Mouse (Mus musculus): ENCODE data around the gene Dusp14. TPM values are rescaled to one million over a fixed set of nuclear protein-coding genes. Genes with fewer than 3 reads are reported as not detected.

Dusp14 gene
- 15.7 and 17.7 TPM in 2 replicates for polyA plus RNA-seq (2014; fragmentation: Nextera tagmentation; extraction: Ambion mirVana)

GRCm38 (mm10) chr11:84069034-84069370, at the start of gene Dusp14:
Dusp14 (minus strand) TSS chr11:84069261.
- TF ChIP-seq CTCF (IDR thresholded peaks at IDR 0.05; ENCODE audit: low read depth), result no peak
- peak within 1 kb of the TSS; percentile 67 for H3K4me3 ChIP-seq (ENCODE audit: low read depth, low read length)
- H3K4me2 ChIP-seq, result peak within 1 kb of the TSS; percentile 88
- 10% methylated on average over 11 of the region's 11 CpGs for WGBS
- H3K9me3 ChIP-seq (ENCODE audit: low read depth, low read length), result no peaks in the 10 kb centered on the region
- no peak for ATAC-seq (ENCODE audit: insufficient read depth)
- no peaks in the 10 kb centered on the region for H3K36me3 ChIP-seq (ENCODE audit: insufficient read depth)
- peaks cover 27% of the 10 kb centered on the region for H3K27me3 ChIP-seq (ENCODE audit: insufficient read depth, low read length)
- 0 out of 2 replicates have a peak, but pooled peaks cover 14% of the 10 kb centered on the region for H3K4me1 ChIP-seq (ENCODE audit: insufficient read depth)
- peak within 1 kb of the TSS; percentile 71 for H3K9ac ChIP-seq
- DNase-seq, result peak; percentile 26
- peak within 1 kb of the TSS; percentile 48; the same call in 1 of the 2 replicates for H3K27ac ChIP-seq (ENCODE audit: low read depth)

GRCm38 (mm10) chr11:84117431-84117830, 48.4 kb upstream of the Dusp14 start:
- peaks cover 75% of the 10 kb centered on the region for H3K36me3 ChIP-seq (ENCODE audit: insufficient read depth)
- ATAC-seq (ENCODE audit: insufficient read depth), result no peak
- no peak overlapping the region for H3K27ac ChIP-seq (ENCODE audit: low read depth)
- H3K4me2 ChIP-seq, result no peak overlapping the region
- no peak for TF ChIP-seq CTCF (IDR thresholded peaks at IDR 0.05; ENCODE audit: low read depth)
- WGBS, result 85% methylated on average over 4 of the region's 4 CpGs
- H3K27me3 ChIP-seq (ENCODE audit: insufficient read depth, low read length), result no peaks in the 10 kb centered on the region
- no peak overlapping the region for H3K4me3 ChIP-seq (ENCODE audit: low read depth, low read length)
- H3K9ac ChIP-seq, result no peak overlapping the region
- H3K9me3 ChIP-seq (ENCODE audit: low read depth, low read length), result no peaks in the 10 kb centered on the region
- H3K4me1 ChIP-seq (ENCODE audit: insufficient read depth), result no peaks in the 10 kb centered on the region
- no peak for DNase-seq

GRCm38 (mm10) chr11:84116221-84116620, 47.2 kb upstream of the Dusp14 start:
- no peaks in the 10 kb centered on the region for H3K27me3 ChIP-seq (ENCODE audit: insufficient read depth, low read length)
- ATAC-seq (ENCODE audit: insufficient read depth) (no peak), DNase-seq (no peak)
- H3K36me3 ChIP-seq (ENCODE audit: insufficient read depth), result peaks cover 66% of the 10 kb centered on the region
- no peak overlapping the region for H3K27ac ChIP-seq (ENCODE audit: low read depth)
- no peak overlapping the region for H3K9ac ChIP-seq
- H3K4me2 ChIP-seq, result no peak overlapping the region
- whole genome bisulfite sequencing, result 66% methylated on average over 2 of the region's 2 CpGs
- H3K4me3 ChIP-seq (ENCODE audit: low read depth, low read length), result no peak overlapping the region
- H3K9me3 ChIP-seq (ENCODE audit: low read depth, low read length), result no peaks in the 10 kb centered on the region
- no peaks in the 10 kb centered on the region for H3K4me1 ChIP-seq (ENCODE audit: insufficient read depth)
- TF ChIP-seq CTCF (IDR thresholded peaks at IDR 0.05; ENCODE audit: low read depth), result peak; percentile 21; the same call in 1 of the 2 replicates

GRCm38 (mm10) chr11:84115646-84116045, 46.6 kb upstream of the Dusp14 start:
- Histone ChIP-seq H3K27me3 (ENCODE audit: insufficient read depth, low read length) (no peaks in the 10 kb centered on the region), H3K27ac (ENCODE audit: low read depth) (no peak overlapping the region), H3K4me1 (ENCODE audit: insufficient read depth) (no peaks in the 10 kb centered on the region), H3K36me3 (ENCODE audit: insufficient read depth) (peaks cover 61% of the 10 kb centered on the region), H3K9me3 (ENCODE audit: low read depth, low read length) (no peaks in the 10 kb centered on the region), H3K9ac (no peak overlapping the region), H3K4me2 (no peak overlapping the region), H3K4me3 (ENCODE audit: low read depth, low read length) (no peak overlapping the region)
- 77% methylated on average over 9 of the region's 9 CpGs for WGBS
- no peak for ATAC-seq (ENCODE audit: insufficient read depth)
- TF ChIP-seq CTCF (IDR thresholded peaks at IDR 0.05; ENCODE audit: low read depth), result no peak
- DNase-seq, result no peak

- no peaks in the 10 kb centered on the region for H3K9me3 ChIP-seq (ENCODE audit: low read depth, low read length)
- no peaks in the 10 kb centered on the region for H3K4me1 ChIP-seq (ENCODE audit: insufficient read depth)
- 87% methylated on average over 5 of the region's 5 CpGs for WGBS
- no peak overlapping the region for H3K9ac ChIP-seq
- H3K4me3 ChIP-seq (ENCODE audit: low read depth, low read length), result no peak overlapping the region
- H3K27me3 ChIP-seq (ENCODE audit: insufficient read depth, low read length), result no peaks in the 10 kb centered on the region
- no peak overlapping the region for H3K4me2 ChIP-seq
- no peak for TF ChIP-seq CTCF (IDR thresholded peaks at IDR 0.05; ENCODE audit: low read depth)
- DNase-seq, result no peak
- ATAC-seq (ENCODE audit: insufficient read depth), result no peak
- peaks cover 61% of the 10 kb centered on the region for H3K36me3 ChIP-seq (ENCODE audit: insufficient read depth)
- H3K27ac ChIP-seq (ENCODE audit: low read depth), result no peak overlapping the region
These were observed 44.6 kb upstream of the Dusp14 start for GRCm38 (mm10) chr11:84113623-84114022.

- H3K4me3 ChIP-seq (ENCODE audit: low read depth, low read length), result no peak overlapping the region
- H3K27ac ChIP-seq (ENCODE audit: low read depth), result no peak overlapping the region
- TF ChIP-seq CTCF (IDR thresholded peaks at IDR 0.05; ENCODE audit: low read depth), result no peak
- H3K27me3 ChIP-seq (ENCODE audit: insufficient read depth, low read length), result no peaks in the 10 kb centered on the region
- no peak for ATAC-seq (ENCODE audit: insufficient read depth)
- peaks cover 83% of the 10 kb centered on the region for H3K36me3 ChIP-seq (ENCODE audit: insufficient read depth)
- no peak overlapping the region for H3K9ac ChIP-seq
- DNase-seq, result no peak
- 64% methylated on average over 2 of the region's 2 CpGs for WGBS
- H3K4me2 ChIP-seq, result no peak overlapping the region
- no peaks in the 10 kb centered on the region for H3K9me3 ChIP-seq (ENCODE audit: low read depth, low read length)
- no peaks in the 10 kb centered on the region for H3K4me1 ChIP-seq (ENCODE audit: insufficient read depth)
These were observed 38.1 kb upstream of the Dusp14 start for GRCm38 (mm10) chr11:84107137-84107536.

- Histone ChIP-seq H3K36me3 (ENCODE audit: insufficient read depth) (peaks cover 85% of the 10 kb centered on the region), H3K27ac (ENCODE audit: low read depth) (no peak overlapping the region), H3K9me3 (ENCODE audit: low read depth, low read length) (no peaks in the 10 kb centered on the region), H3K27me3 (ENCODE audit: insufficient read depth, low read length) (no peaks in the 10 kb centered on the region), H3K4me2 (no peak overlapping the region), H3K4me1 (ENCODE audit: insufficient read depth) (no peaks in the 10 kb centered on the region), H3K9ac (no peak overlapping the region), H3K4me3 (ENCODE audit: low read depth, low read length) (no peak overlapping the region)
- 95% methylated on average over 6 of the region's 6 CpGs for WGBS
- ATAC-seq (ENCODE audit: insufficient read depth) (no peak), DNase-seq (no peak)
- no peak for TF ChIP-seq CTCF (IDR thresholded peaks at IDR 0.05; ENCODE audit: low read depth)
These were observed 35.0 kb upstream of the Dusp14 start for GRCm38 (mm10) chr11:84104036-84104435.

- DNase-seq (peak; percentile 56), ATAC-seq (ENCODE audit: insufficient read depth) (no peak)
- no peak overlapping the region for H3K4me3 ChIP-seq (ENCODE audit: low read depth, low read length)
- H3K4me1 ChIP-seq (ENCODE audit: insufficient read depth), result no peaks in the 10 kb centered on the region
- H3K27ac ChIP-seq (ENCODE audit: low read depth), result no peak overlapping the region
- no peak overlapping the region for H3K4me2 ChIP-seq
- H3K9me3 ChIP-seq (ENCODE audit: low read depth, low read length), result no peaks in the 10 kb centered on the region
- TF ChIP-seq CTCF (IDR thresholded peaks at IDR 0.05; ENCODE audit: low read depth), result no peak
- H3K9ac ChIP-seq, result no peak overlapping the region
- H3K27me3 ChIP-seq (ENCODE audit: insufficient read depth, low read length), result no peaks in the 10 kb centered on the region
- peaks cover 63% of the 10 kb centered on the region for H3K36me3 ChIP-seq (ENCODE audit: insufficient read depth)
These were observed 32.1 kb upstream of the Dusp14 start for GRCm38 (mm10) chr11:84101182-84101581.
